Mouse (Mus musculus) monocyte, adult 2 months (primary cell): ENCODE measurements around the gene Rwdd2b.

Experiments used
- DNase-seq, 2 experiments: peaks; one replicate each; pipeline ENCODE4 v3.0.0; 2022; ENCODE audit warnings: low spot score in 2 of 2, low read depth in 1 of 2

The Rwdd2b gene

DNA sequence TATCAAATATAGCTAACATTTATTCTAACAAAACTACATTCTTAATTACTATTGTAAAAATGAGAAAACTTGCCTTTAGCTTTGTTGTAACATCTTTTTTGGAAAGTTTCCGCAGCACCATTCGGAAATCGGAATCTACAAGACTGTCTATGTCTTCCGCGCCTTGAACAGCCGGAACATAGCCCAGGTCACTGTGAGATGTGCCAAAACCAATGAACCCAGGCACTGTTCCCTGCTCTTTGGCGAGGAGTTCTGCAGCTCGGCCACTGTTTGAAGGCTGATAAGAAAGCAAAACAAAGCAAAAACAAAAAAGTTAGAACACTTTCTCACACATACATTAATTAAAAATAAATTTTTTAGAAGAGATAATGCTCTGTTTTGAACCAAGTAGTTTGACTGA is 12.9 kb downstream of the Rwdd2b start:
- DNase-seq = no peak

DNA sequence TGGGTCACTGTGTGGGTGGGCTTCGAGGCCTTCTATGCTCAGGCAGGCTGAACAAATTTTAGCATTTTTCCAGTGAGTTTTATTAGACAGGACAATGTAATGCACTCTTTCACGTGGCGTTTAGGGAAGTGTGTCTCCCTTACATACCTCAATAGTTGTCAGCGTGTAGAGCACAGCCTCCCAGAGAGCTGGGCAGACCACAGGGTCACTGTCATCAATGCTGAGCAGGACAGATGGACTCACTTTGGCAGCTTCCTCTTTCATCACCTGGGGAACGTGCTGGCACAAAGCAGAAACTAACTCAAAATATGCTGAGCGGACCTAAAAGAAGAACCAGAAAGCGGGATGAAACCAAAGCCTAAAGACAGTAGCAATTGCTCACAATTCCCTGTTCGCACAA is 19.7 kb downstream of the Rwdd2b start:
- no peak for DNase-seq

DNA sequence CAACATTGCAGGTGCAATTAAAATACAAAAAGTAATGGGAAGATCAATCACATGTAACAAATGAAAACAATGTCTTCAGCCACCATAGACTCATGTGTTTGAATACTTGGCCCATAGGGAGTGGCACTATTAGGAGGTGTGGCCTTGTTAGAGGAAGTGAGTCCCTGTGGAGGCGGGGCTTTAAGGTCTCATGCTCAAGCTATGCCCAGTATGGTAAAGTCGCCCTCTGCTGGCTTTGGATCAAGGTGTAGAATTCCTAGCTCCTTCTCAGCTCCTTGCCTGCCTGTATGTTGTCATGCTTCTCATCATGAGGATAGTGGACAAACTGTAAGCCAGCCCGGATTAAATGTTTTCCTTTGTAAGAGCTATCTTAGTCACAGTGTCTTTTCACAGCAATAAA is 35.4 kb downstream of the Rwdd2b start:
- DNase-seq = peak; percentile 31 to 36

DNA sequence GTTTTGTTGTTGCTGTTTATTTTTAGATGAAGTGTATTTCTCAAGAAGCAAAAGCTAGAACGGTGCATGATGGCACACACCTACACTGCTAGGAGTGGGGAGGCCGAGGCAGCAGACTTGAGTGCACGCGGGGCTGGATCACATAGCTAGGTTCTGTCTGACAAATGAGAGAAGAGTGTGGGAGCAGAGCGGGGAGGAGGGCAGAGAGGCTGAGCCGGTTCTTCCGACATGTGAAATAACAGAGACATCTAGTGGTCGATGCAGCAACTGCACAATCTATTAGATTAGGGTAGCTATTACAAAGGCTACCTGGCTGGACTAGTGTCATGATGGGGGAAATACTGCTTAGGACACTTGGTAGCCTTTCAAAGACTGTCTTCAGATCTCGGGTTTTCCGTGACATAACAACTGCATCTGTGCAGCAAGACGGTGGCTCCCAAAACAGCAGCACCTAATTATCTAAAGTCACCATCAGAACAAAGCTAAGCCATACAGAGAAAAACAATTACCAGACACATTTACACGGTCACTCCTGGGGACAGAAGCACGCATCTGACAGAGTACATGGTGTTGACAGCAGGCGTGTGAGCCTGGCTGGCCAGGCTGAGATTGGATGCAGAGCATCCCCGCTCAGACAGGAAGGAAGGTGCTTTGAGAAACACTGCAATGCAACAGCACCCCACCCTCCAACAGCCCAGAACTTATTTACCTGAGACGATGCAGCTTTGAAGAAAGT is 46.4 kb downstream of the Rwdd2b start:
- DNase-seq = no peak

DNA sequence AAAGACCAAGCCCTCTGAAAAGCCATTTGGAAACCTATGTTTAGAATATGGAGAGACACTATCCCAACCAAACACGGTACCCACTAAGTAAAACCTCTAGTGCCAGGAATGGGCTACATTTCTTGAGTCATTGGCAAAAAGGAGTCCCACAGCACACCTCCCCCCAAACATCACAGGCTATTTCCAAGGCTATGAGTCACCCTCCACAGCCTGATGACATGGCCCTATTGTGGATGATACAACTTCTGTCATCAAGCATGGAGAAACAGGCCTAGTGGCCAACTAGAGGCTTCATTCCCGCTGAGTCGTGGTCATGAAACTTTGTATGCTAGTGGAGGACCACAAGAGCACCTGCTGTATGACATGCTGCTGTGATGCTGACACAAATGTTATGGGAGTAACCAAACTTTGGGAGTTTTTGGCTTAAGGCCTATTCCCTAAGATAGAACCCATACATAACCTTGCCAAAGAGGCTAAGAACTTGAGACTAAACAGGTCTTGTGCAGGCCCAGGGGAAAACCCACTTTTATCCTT is 52.9 kb downstream of the Rwdd2b start:
- no peak for DNase-seq

DNA sequence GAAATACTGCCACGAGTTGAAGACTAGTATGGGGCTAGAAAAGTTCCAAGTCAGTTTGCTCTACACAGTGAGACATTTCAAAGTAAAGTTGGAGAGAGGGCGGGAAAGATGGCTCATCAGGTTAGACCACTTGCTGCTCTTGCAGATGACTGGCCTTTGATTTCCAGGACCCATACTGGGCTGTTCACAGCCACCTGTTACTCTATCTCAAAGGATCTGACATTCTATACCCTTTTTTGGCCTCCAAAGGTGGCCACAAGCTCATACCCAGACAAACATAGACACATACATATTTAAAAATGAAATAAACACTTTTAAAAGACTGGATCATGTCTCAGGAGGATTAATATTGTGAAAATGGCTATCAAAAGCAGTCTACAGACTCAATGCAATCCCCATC is 56.0 kb downstream of the Rwdd2b start:
- no peak for DNase-seq
